Mouse (Mus musculus) myocyte (in vitro differentiated cells): ENCODE data around the gene Tspan33.

ENCODE experiments used
- CEBPB ChIP-seq: IDR thresholded peaks from 2 replicates; pipeline ENCODE4 v1.6.1; 2011; ENCODE audit warnings: mild to moderate bottlenecking, moderate library complexity; ENCODE audit not compliant: poor library complexity, insufficient read depth, severe bottlenecking
- MAX ChIP-seq: IDR thresholded peaks from one replicate; pipeline ENCODE4 v1.6.1; 2011; ENCODE audit warnings: low read depth, mild to moderate bottlenecking, control low read depth
- POLR2A ChIP-seq: IDR thresholded peaks from one replicate; pipeline ENCODE4 v1.6.1; 2011; ENCODE audit warnings: low read depth, mild to moderate bottlenecking, control low read depth, moderate library complexity; ENCODE audit not compliant: insufficient read length
- TCF12 ChIP-seq: IDR thresholded peaks from one replicate; pipeline ENCODE4 v1.6.1; 2011; ENCODE audit warnings: mild to moderate bottlenecking, control low read depth; ENCODE audit not compliant: poor library complexity, insufficient read depth, severe bottlenecking

DNA sequence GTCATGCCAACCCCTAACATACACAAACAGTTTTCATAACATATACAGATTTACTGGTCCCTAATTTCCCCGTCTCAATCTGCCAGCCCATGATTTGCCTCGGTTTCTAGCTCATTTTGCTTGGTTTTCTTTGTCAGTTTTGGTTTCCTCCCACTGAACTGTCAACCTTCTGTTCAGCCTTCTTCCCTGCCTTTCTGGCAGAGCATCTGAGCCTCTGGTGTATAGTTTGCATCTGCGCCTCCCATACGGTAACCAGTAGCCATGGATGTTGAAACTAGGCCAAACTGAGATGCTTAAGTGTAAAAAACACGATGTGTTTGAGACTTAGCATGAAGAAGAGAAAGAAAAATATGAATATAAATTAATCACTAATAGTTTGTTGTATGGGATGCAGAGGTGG, 62.0 kb downstream of the Tspan33 start:
- TF ChIP-seq TCF12 (no peak), POLR2A (no peak), CEBPB (no peak), MAX (no peak)
